Mouse (Mus musculus) CD4-positive, CD25-positive, alpha-beta regulatory T cell, adult 9 weeks (primary cell): ENCODE measurements around the gene Gm21985. TPM values are rescaled to one million over a fixed set of nuclear protein-coding genes. Genes with fewer than 3 reads are reported as not detected.

ENCODE experiments used
- polyA plus RNA-seq: library from polyadenylated mRNA; unstranded; fragments of 100-300 nt; shearing (Covaris generic); gene quantifications from one replicate; pipeline ENCODE4 v1.2.1, GENCODE M21; 2017

The Gm21985 gene
- polyA plus RNA-seq = not detected

DNA sequence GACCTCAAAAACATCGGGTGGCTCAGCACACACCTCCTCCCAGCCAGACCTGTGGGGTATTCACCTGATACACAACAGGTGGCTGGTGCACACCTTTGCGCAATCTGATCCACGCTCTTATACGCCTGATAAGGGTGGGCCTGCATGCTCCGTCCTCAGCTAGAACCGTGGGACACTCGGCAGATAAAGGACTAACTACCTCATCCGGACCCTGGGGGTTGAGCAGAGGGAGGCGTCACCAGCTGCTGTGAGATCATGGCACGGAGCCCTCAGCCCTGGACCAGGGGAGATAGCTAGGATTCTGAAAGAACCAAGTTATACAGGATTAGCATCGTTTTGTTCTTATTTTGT is at the start of gene Gm21985:
Gene Gm21985, plus strand, starts transcription at position 73 of the 351 bp plus-strand sequence.

DNA sequence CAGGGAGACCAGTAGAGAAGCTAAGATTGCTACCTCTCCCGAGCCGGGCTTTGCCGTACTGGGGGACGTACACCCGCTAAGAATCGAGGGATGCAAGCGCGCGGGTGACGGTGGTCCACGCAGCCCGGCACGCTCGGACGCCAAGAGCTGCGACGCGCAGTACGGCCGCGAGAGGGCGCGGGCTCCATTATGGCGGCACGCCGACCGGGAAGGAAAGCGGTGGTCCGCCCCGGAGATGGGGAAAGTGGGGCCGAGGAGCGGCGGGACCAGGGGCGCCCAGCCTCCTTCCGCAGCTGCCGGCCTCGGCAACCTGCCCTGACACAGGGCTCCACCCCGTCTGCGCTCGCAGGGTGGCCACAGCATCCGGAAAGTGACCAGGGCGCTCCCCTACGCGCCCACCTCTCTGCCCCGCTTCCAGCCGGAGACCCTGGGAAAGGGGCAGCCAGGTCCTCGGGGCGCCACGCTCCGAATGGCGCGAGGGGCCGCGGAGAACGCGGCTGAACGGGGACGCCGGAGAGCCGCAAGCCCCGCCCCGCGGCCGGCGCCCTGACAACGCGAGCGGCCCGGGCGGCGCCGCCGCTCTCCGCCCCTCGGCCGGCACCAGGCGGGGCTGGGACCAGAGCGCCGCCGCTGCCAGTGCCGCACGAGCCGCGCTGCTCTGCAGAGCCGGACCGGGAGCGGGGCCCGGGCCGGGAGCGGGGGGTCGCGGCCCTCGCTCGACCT is 26.7 kb upstream of the Gm21985 start, which contains the start of gene Lpcat4:
Gene Lpcat4, plus strand, starts transcription at position 257 of the 723 bp plus-strand sequence.

DNA sequence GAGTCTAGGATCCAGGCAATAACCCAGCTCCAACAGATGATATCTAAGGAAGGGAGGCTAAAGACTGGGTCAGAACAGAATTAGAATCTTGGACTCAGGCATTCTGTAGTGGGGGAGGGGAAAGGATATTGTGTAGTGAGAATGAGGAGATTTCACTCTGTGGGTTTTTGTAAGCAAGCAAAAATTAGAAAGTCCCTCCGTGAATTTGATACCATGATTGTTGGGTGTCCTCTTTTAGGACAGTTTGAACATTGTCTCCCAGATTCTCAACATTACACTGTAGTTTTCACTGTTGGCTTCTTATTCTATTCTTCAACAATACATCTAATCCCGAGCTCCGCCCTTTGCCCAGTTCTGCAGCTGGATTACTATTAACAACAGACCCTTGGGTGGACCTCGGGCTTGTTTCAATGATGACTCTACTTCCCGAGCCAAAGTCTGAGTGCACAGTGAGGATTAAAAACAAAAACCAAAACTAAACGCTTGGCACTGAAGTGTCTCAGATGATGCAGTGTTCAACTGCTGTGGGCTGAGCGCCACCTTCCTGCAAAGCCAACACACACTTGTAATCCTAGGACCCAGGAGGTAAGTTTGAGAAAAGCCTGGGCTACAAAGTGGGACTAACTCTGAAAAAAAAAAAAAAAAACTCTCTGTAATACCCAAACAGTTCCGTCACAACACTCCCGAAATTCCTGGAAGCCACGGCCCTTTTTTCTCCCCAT is 6.7 kb upstream of the Gm21985 start, which contains the start of gene Nutm1:
Gene Nutm1, minus strand, starts transcription at position 51 of the 722 bp plus-strand sequence.

DNA sequence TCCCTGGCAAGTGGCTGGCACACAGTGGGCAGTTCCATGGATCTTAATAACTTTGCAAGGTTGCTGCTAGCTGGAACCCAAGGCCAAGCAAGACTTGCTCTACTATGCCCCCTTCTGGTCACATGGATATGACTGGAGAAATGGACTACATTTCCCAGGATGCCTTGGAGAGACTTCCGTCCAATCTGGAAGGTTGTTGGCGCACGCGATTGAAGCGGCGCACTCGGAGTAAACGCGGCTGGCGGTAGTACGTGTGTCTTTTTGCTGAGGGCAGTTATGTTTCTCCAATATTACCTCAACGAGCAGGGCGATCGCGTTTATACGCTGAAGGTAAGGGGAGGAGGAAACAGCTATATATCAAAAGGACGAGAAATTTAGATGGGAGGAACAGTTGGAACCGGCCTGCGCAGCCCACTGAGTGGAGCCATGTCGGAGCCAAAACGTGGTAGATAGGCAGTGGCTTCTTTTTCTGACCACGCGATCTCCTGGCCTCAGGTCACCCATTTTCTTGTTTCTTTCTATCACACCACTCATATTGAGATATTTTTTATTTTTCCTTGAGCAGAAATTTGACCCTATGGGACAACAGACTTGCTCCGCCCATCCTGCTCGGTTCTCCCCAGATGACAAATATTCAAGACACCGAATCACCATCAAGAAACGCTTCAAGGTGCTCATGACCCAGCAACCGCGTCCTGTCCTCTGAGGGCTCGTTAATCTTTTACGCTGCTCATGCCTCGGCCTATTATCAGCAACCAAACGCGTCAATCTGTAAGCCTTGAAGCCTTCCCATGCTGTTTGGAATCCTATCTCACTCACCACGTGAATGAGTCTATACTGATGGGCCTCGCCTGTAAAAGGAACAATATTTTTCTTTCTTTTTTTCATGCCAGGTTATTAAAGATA is 4.1 kb upstream of the Gm21985 start, which contains the start of gene Nop10:
Gene Nop10, plus strand, starts transcription at position 179 of the 906 bp plus-strand sequence.

DNA sequence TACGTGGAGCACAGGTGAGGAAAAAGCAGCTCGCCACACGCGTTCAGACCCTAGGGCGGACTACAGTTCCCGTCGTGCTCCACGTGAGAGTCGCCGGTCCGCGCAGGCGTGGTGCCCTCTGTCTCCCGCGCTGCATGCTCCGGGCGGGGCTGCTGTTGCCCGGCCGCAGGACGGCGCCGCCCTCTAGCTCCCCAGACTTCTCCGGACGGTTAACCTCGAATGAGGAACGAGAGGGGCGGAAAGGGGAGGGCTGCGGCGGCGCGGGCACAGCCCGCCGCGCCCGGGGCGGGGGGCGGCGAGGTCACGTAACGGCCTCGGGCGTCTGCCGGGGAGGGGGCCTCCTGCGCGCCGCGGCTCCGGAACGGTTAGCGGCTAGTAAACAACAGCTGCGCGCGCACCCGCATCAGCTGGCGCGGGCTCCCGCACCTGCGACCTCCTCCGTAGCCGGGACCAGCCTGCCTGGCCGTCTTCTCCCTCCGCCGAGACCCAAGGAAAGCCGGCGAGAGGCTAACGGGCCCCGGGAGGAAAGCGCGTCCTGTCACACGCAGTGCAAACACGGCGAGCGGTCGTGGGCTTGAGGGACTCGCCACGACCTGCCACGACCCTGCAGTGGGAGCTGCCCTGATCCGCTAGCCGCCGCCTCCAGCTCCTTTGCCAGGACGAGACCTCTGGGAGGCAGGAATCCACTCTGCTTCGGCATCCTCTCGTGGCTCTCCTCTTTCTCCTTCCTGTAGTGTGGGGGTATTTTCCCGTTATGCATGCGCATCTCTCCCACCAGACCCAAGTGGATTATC is 469 bp upstream of the Gm21985 start, which contains the start of gene Slc12a6:
Gene Slc12a6, plus strand, starts transcription at position 378 of the 794 bp plus-strand sequence.

DNA sequence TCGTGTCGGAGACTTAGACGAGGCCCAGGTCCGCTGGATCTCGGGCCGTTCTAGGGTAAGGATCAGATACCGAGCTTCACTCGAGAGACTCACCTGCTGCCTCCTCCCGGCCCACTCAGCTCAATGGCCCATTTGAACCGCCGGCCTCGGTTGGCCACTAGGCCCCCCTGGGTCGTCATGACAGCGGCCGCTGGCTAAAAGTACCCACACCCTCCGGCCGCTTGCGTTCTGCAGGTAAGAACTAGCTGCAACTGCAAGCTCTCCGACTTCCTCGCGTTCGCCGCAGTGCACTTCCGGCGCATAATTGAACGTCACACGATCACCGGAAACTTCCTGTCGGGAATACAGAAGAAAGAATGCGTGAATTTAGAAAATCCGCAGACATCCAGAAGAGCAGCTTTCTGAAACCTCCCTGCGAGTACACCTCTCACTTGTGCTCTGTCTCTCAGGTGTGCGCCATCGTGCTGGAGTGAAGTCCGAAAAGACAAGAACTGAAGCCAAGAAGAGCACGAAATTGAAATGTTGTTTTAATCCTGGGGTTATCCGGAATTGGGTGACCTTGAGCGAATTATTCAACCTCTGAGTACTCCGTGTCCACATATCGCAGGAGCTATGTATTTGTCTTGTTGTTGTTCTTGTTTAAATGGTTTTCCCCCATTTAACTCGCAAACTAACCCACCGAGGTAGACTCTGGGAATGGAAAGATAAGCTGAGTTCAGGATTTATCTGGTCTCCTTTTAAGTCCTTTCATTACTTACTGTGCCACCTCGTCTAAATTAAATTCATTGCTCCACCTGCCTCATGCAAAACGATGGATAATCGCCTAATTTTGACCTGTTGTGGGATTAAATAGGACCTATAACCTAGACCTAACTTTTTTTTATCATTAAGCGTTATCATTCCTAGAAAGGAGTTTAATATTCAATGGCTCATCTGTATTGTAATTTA is 101.9 kb downstream of the Gm21985 start, which contains the start of gene Emc4:
Gene Emc4, minus strand, starts transcription at position 302 of the 948 bp plus-strand sequence.

DNA sequence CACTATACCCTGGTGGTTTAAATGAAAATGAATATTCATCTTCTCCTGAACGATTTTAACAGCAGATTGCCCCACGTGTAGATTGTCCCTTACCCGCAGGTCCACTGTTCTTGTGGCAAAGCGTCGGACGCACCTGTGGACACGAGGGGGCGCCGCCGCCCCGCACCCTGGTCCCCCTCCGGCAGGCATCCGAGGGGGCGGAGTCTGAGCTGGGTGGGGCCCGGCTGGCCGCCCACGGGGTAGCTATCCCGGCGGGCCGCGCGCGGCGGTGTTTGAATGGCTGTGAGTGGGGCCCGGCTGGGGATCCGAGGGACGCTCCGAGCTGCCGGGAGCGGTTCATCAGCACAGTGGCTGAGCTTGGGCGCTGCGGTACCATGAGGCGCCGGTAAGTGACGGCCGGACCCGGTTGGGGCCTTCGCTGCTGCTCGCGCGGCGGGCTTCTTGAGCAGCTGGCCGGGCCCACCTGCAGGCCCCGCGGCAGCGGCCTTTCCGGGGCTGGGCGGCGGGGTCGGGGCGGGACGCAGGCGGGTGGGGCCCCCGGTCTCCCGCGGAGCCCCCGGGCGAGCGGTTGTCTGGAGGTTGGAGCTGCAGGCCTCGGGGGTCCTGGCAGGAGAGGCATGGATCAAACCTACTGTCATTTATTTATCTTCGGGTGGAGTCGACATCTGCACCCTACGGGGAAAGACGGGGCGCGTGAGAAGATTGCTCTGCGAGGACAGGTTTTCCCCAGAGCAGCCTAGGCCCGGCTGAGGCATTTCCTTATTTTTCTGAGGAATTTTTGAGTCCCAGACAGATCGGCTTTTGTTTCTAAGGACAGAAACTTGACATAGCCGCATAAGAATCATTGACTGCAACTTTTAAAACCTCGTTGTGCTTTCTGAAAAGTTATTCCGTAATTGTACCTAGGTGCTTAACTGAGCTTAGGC is 113.1 kb downstream of the Gm21985 start, which contains the start of gene Katnbl1:
Gene Katnbl1, plus strand, starts transcription at position 239 of the 926 bp plus-strand sequence.

DNA sequence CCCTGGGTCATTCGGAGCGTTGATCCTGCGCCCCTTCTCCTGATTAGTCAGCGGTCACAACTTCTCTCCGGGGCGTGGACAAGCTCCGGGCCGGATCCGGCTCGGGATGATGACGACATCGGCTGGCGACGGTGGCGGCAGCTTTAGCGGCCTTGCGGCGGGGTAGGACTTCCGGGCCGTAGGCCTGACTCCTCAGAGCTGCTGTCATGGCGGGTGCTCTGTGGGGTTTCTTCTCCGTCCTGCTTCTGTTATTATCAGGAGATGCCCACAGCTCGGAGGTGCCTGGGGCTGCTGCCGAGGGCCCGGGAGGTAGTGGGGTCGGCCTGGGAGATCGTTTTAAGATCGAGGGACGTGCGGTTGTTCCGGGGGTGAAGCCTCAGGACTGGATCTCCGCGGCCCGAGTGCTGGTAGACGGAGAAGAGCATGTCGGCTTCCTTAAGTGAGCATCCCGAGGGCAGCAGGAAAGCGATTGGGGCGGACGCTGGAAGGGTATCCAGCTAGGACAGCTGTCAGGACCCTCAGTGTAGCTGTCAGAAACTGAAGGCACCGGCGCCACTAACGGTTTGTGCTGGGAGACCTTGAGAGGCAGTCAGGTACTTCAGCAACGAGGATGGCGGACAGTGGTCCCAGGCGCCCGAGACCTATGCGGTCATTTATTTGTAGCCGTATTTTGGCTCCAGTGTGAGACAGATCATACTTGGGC is 188.9 kb downstream of the Gm21985 start, which contains the start of gene Emc7:
Gene Emc7, plus strand, starts transcription at position 136 of the 703 bp plus-strand sequence.

Other genes with a start within 250 kb of the Gm21985 start
- not detected for gene Olfr1311, start 241.9 kb upstream of the Gm21985 start, polyA plus RNA-seq
- gene Olfr1312, start 216.1 kb upstream of the Gm21985 start, polyA plus RNA-seq = 0.06 TPM
- not detected for gene Olfr1313, start 188.5 kb upstream of the Gm21985 start, polyA plus RNA-seq
- gene Olfr1314, start 169.5 kb upstream of the Gm21985 start, polyA plus RNA-seq = not detected
- gene Olfr1315-ps1, start 150.9 kb upstream of the Gm21985 start, polyA plus RNA-seq = not detected
- not detected for gene Olfr1316, start 131.3 kb upstream of the Gm21985 start, polyA plus RNA-seq
- gene Olfr1317, start 126.0 kb upstream of the Gm21985 start, polyA plus RNA-seq = not detected
- gene Olfr1318, start 112.1 kb upstream of the Gm21985 start, polyA plus RNA-seq = not detected
- gene Lpcat4, start 26.8 kb upstream of the Gm21985 start, polyA plus RNA-seq = 45.2 TPM
- not detected for gene Nutm1, start 7.0 kb upstream of the Gm21985 start, polyA plus RNA-seq
- gene Nop10, start 4.4 kb upstream of the Gm21985 start, polyA plus RNA-seq = 184 TPM
- gene Slc12a6, start 489 bp upstream of the Gm21985 start, polyA plus RNA-seq = 82.9 TPM
- gene Emc4, start 101.7 kb downstream of the Gm21985 start, polyA plus RNA-seq = 107 TPM
- gene Katnbl1, start 112.9 kb downstream of the Gm21985 start, polyA plus RNA-seq = 26.2 TPM
- gene Emc7, start 188.7 kb downstream of the Gm21985 start, polyA plus RNA-seq = 23.1 TPM
- gene Chrm5, start 214.5 kb downstream of the Gm21985 start, polyA plus RNA-seq = not detected
- gene Aven, start 226.7 kb downstream of the Gm21985 start, polyA plus RNA-seq = 24.3 TPM